8 mouse cellular contexts compared by ENCODE assay signal in the genomic region with DNA sequence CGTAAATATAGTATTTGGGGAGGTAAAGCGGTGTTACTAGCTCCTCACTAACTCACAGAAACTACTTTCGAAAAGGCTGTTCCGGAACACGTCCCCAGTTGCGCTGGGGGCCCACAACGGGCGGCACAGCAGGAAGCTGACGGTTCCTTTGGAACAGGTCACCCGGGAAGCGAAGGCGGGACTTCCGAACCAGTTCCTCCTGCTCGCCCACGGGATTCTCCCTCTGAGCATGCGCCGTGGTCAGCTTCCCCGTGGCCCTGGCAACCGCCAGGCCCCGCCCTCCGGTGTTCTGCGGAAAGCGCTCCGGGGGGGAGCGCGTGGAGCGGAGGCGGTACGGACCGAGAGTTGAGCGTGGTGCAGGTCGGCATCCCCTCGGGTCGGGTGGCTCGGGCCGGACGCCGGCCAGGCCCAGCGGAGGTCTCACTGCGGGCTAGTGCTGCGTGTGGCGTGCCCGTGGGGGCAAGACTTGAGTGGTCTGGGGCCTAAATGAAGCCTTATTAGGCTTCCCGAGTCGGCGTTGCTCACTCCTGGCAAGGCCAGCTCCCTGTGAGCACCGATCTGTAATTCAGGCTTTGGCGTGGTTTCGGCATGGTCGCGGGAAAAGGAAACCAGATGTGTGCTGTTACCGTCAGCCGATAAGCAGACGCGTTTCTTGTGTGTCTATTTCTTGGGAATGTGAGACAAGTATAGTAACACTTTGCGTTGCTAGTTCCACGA. TPM values are rescaled to one million over a fixed set of nuclear protein-coding genes. Genes with fewer than 3 reads are reported as not detected.
DNase-seq lines count a peak whose midpoint lies in the region; ATAC-seq and TF ChIP-seq lines count a peak whose summit lies in the region.

TSS of gene Fam227b (minus strand) at position 150 of the 717 bp plus-strand sequence.
TSS of gene Dtwd1 (plus strand) at position 287 of the 717 bp plus-strand sequence.

- intact Hi-C loops in heart, adult 2 months (cut with DNase I), result loop anchor here (1.0 to 5.0 kb wide), 2 partner anchors 293 to 370 kb away; partner anchors contain the start of genes Cops2, Galk2 and Secisbp2l

- H3K9me3 ChIP-seq in embryonic facial prominence, embryonic 14.5 days (ENCODE audit: control insufficient read depth, low read length), result no peaks in the 10 kb centered on the region
- H3K9me3 ChIP-seq in limb, embryonic 13.5 days, result no peaks in the 10 kb centered on the region
- no peaks in the 10 kb centered on the region for H3K9me3 ChIP-seq in midbrain, embryonic 16.5 days (replicated peaks; ENCODE audit: control insufficient read depth, low read length, poor library complexity, severe bottlenecking)

- peak within 1 kb of the TSS; percentile 64 for H3K4me2 ChIP-seq in embryonic facial prominence, embryonic 14.5 days (ENCODE audit: low read depth, low read length)
- peak within 1 kb of the TSS; percentile 66 for H3K4me2 ChIP-seq in limb, embryonic 13.5 days (replicated peaks)
- peak within 1 kb of the TSS; percentile 68 for H3K4me2 ChIP-seq in midbrain, embryonic 16.5 days (ENCODE audit: low read length)

- no peak for TF ChIP-seq CTCF in heart, adult 2 months (IDR thresholded peaks at IDR 0.05)

- DNase-seq in 3T3-L1 (ENCODE audit: low read depth, low spot score), result peak; percentile 99
- DNase-seq in adrenal gland, postnatal 4 days (ENCODE audit: low spot score in 2 of 2), result peak; percentile 97 to 98
- peak; percentile 99 for DNase-seq in embryonic facial prominence, embryonic 14.5 days (ENCODE audit: low spot score)
- peak; percentile 98 to 99 for DNase-seq in heart, adult 2 months
- peak; percentile 97 for DNase-seq in kidney, adult 8-10 months
- DNase-seq in spleen, postnatal 10 days (ENCODE audit: low spot score in 2 of 2), result peak; percentile 97 to 99

- WGBS in embryonic facial prominence, embryonic 14.5 days, result under 1% methylated on average over 42 of the region's 57 CpGs
- under 1% methylated on average over 57 of the region's 57 CpGs for WGBS in heart, adult 2 months
- under 1% methylated on average over 57 of the region's 57 CpGs for WGBS in limb, embryonic 13.5 days
- WGBS in midbrain, embryonic 16.5 days, result under 1% methylated on average over 56 of the region's 57 CpGs

- peaks cover 5% of the 10 kb centered on the region for H3K4me1 ChIP-seq in embryonic facial prominence, embryonic 14.5 days (ENCODE audit: control insufficient read depth, insufficient read depth, low read length)
- peaks cover 2% of the 10 kb centered on the region; the same call in 1 of the 2 replicates for H3K4me1 ChIP-seq in heart, adult 2 months (ENCODE audit: control insufficient read depth, insufficient read depth, low read length)
- H3K4me1 ChIP-seq in limb, embryonic 13.5 days, result peaks cover 12% of the 10 kb centered on the region; the same call in 1 of the 2 replicates
- H3K4me1 ChIP-seq in midbrain, embryonic 16.5 days (ENCODE audit: control insufficient read depth, insufficient read depth, low read length), result peaks cover 9% of the 10 kb centered on the region

- H3K27ac ChIP-seq in embryonic facial prominence, embryonic 14.5 days (replicated peaks; ENCODE audit: low read depth, low read length), result peak within 1 kb of the TSS; percentile 85
- peak within 1 kb of the TSS; percentile 88 for H3K27ac ChIP-seq in heart, adult 2 months
- peak within 1 kb of the TSS; percentile 95 for H3K27ac ChIP-seq in limb, embryonic 13.5 days
- peak within 1 kb of the TSS; percentile 87 for H3K27ac ChIP-seq in midbrain, embryonic 16.5 days (ENCODE audit: low read length)

- 0 out of 2 replicates have a peak, but pooled peaks have one; percentile 56 for TF ChIP-seq EP300 in heart, adult 2 months (IDR thresholded peaks at IDR 0.05; ENCODE audit: insufficient read depth, low read depth, low read length)

- TF ChIP-seq POLR2A in heart, adult 2 months (IDR thresholded peaks at IDR 0.05; ENCODE audit: insufficient read depth, low read depth, low read length), result peak; percentile 92

- peak within 1 kb of the TSS; percentile 73 for H3K9ac ChIP-seq in embryonic facial prominence, embryonic 14.5 days (ENCODE audit: low read depth, low read length)
- H3K9ac ChIP-seq in heart, adult 2 months (ENCODE audit: low read depth, low read length), result peak within 1 kb of the TSS; percentile 97
- peak within 1 kb of the TSS; percentile 87 for H3K9ac ChIP-seq in limb, embryonic 13.5 days
- peak within 1 kb of the TSS; percentile 80 for H3K9ac ChIP-seq in midbrain, embryonic 16.5 days (ENCODE audit: low read depth, low read length)

- no peaks in the 10 kb centered on the region for H3K79me2 ChIP-seq in heart, adult 2 months (replicated peaks; ENCODE audit: control insufficient read depth, insufficient read depth, low read length)

- no peaks in the 10 kb centered on the region for H3K27me3 ChIP-seq in embryonic facial prominence, embryonic 14.5 days (replicated peaks; ENCODE audit: control insufficient read depth, insufficient read depth, low read length)
- no peaks in the 10 kb centered on the region for H3K27me3 ChIP-seq in heart, adult 2 months (ENCODE audit: control insufficient read depth, insufficient read depth, low read length)
- no peaks in the 10 kb centered on the region for H3K27me3 ChIP-seq in limb, embryonic 13.5 days
- no peaks in the 10 kb centered on the region for H3K27me3 ChIP-seq in midbrain, embryonic 16.5 days (ENCODE audit: control insufficient read depth, insufficient read depth, low read depth, low read length)

- peak; percentile 99 for ATAC-seq in embryonic facial prominence, embryonic 14.5 days (ENCODE audit: low read depth)
- peak; percentile 99 for ATAC-seq in limb, embryonic 13.5 days (ENCODE audit: low FRiP score, low read depth)
- ATAC-seq in midbrain, embryonic 16.5 days, result peak; percentile 99

- peaks cover 12% of the 10 kb centered on the region; the same call in 1 of the 2 replicates for H3K36me3 ChIP-seq in embryonic facial prominence, embryonic 14.5 days (ENCODE audit: control insufficient read depth, insufficient read depth, low read length)
- H3K36me3 ChIP-seq in heart, adult 2 months (ENCODE audit: control insufficient read depth, insufficient read depth, low read length), result no peaks in the 10 kb centered on the region
- H3K36me3 ChIP-seq in limb, embryonic 13.5 days, result peaks cover 3% of the 10 kb centered on the region; the same call in 1 of the 2 replicates
- 0 out of 2 replicates have a peak, but pooled peaks cover 3% of the 10 kb centered on the region for H3K36me3 ChIP-seq in midbrain, embryonic 16.5 days (ENCODE audit: control insufficient read depth, insufficient read depth, low read length)

- peak within 1 kb of the TSS; percentile 54 for H3K4me3 ChIP-seq in embryonic facial prominence, embryonic 14.5 days (ENCODE audit: low read depth, low read length)
- H3K4me3 ChIP-seq in heart, adult 2 months, result peak within 1 kb of the TSS; percentile 89
- H3K4me3 ChIP-seq in limb, embryonic 13.5 days, result peak within 1 kb of the TSS; percentile 73
- peak within 1 kb of the TSS; percentile 63 for H3K4me3 ChIP-seq in midbrain, embryonic 16.5 days (ENCODE audit: low read depth, low read length)

RNA-seq across cellular contexts. Expression of gene Fam227b, which starts in this region (rescaled TPM):
- total RNA-seq in adrenal gland, postnatal 4 days (2021), result not detected
- polyA plus RNA-seq in embryonic facial prominence, embryonic 14.5 days (2014; fragmentation: Nextera tagmentation; extraction: Ambion mirVana), result 0.08 TPM in 1 of 2 replicates, not detected in the other
- not detected for total RNA-seq in heart, adult 2 months (2021)
- polyA plus RNA-seq in heart, adult 2 months (2012; rRNA removed), result not detected in 2 replicates
- polyA plus RNA-seq in limb, embryonic 13.5 days (2015; fragmentation: Nextera tagmentation; extraction: Ambion mirVana), result not detected in 2 replicates
- not detected in 2 replicates for polyA plus RNA-seq in midbrain, embryonic 16.5 days (2015; fragmentation: Nextera tagmentation; extraction: Ambion mirVana)

RNA-seq across cellular contexts. Expression of gene Dtwd1, which starts in this region (rescaled TPM):
- 10 to 100 TPM; 12.8 to 15.2 TPM for total RNA-seq in adrenal gland, postnatal 4 days (2021)
- polyA plus RNA-seq in embryonic facial prominence, embryonic 14.5 days (2014; fragmentation: Nextera tagmentation; extraction: Ambion mirVana), result 23.6 and 24.5 TPM in 2 replicates
- 1 to 10 TPM; 5.7 to 7.4 TPM for total RNA-seq in heart, adult 2 months (2021)
- 2.9 and 5.4 TPM in 2 replicates for polyA plus RNA-seq in heart, adult 2 months (2012; rRNA removed)
- polyA plus RNA-seq in limb, embryonic 13.5 days (2015; fragmentation: Nextera tagmentation; extraction: Ambion mirVana), result 27.3 and 30.4 TPM in 2 replicates
- 19.9 and 21.1 TPM in 2 replicates for polyA plus RNA-seq in midbrain, embryonic 16.5 days (2015; fragmentation: Nextera tagmentation; extraction: Ambion mirVana)

Comparison
In these comparisons a context has a peak if more than half of its experiments do, and no peak if none do; other contexts are left out.
1. Peak in every context shown above with its lines: DNase-seq, ATAC-seq, H3K4me3 ChIP-seq and H3K27ac ChIP-seq.